Mouse (Mus musculus) embryonic facial prominence, embryonic 12.5 days (tissue): ENCODE data around the gene Brca1. TPM values are rescaled to one million over a fixed set of nuclear protein-coding genes. Genes with fewer than 3 reads are reported as not detected.

Source experiments
- ATAC-seq: fragments of 200-750 bp; cut with Nextera tagmentation; 2 replicates; pipeline ENCODE4 v1.8.0; 2017; ENCODE audit not compliant: insufficient number of reproducible peaks, insufficient read depth, low FRiP score, low TSS enrichment
- H3K27ac ChIP-seq: fragments of 300-500 bp; sonication (generic); 2 replicates; pipeline ENCODE4 v1.5.1; 2016; ENCODE audit warnings: mild to moderate bottlenecking
- H3K27me3 ChIP-seq: fragments of 300-500 bp; sonication (generic); 2 replicates; pipeline ENCODE4 v1.6.1; 2016; ENCODE audit warnings: mild to moderate bottlenecking, moderate library complexity
- H3K36me3 ChIP-seq: fragments of 300-500 bp; sonication (generic); 2 replicates; pipeline ENCODE4 v1.6.1; 2016; ENCODE audit warnings: mild to moderate bottlenecking
- H3K4me1 ChIP-seq: fragments of 300-500 bp; sonication (generic); 2 replicates; pipeline ENCODE4 v1.6.1; 2016
- H3K4me2 ChIP-seq: fragments of 300-500 bp; sonication (generic); replicated peaks from 2 replicates; pipeline ENCODE4 v1.6.1; 2016; ENCODE audit warnings: mild to moderate bottlenecking, moderate library complexity
- H3K4me3 ChIP-seq: fragments of 300-500 bp; sonication (generic); 2 replicates; pipeline ENCODE4 v1.5.1; 2016; ENCODE audit warnings: mild to moderate bottlenecking
- H3K9ac ChIP-seq: fragments of 300-500 bp; sonication (generic); 2 replicates; pipeline ENCODE4 v1.6.1; 2016; ENCODE audit warnings: mild to moderate bottlenecking, moderate library complexity
- H3K9me3 ChIP-seq: fragments of 300-500 bp; sonication (generic); 2 replicates; pipeline ENCODE4 v1.6.1; 2016; ENCODE audit warnings: mild to moderate bottlenecking, moderate library complexity
- WGBS: fragments of 180-500 bp; shearing (Covaris S2); methylation state at CpG from one replicate; pipeline ENCODE4 v1.1.7; 2016; 5-methylcytosine and 5-hydroxymethylcytosine counted together
- polyA plus RNA-seq: library from polyadenylated mRNA; unstranded; fragments of >200 nt; fragmentation: Nextera tagmentation; extraction: Ambion mirVana; gene quantifications from 2 replicates; pipeline ENCODE4 v1.2.1, GENCODE M21; 2016

Brca1 gene
- polyA plus RNA-seq, 1 experiment from 2014 or later, result 19.3 TPM

DNA sequence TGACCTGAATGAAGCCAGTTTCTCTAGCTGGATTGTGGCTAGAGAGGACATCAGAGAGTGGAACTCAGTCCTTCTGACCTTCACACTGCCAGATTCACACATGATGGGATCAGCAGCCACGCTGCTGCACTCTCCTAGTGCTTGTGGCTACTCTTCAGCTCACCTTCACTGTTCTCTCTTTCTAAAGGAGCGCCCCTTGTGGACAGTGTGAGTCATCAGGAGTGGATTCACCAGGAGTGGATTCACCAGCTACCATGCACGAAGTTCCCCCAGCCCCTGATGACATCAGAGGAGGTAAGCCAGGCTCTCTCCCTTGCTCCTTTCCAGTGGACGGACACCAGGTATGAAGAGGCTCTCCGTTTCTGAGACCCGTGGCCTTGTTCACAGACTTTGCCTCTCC lies 24.4 kb upstream of the Brca1 start:
- H3K9me3 ChIP-seq, result no peaks in the 10 kb centered on the region
- peaks cover 91% of the 10 kb centered on the region for H3K36me3 ChIP-seq
- no peak overlapping the region for H3K4me3 ChIP-seq
- no peak overlapping the region for H3K27ac ChIP-seq
- H3K27me3 ChIP-seq, result no peaks in the 10 kb centered on the region
- H3K9ac ChIP-seq, result no peak overlapping the region
- H3K4me2 ChIP-seq, result no peak overlapping the region
- ATAC-seq, result no peak
- H3K4me1 ChIP-seq, result no peaks in the 10 kb centered on the region
- 81% methylated on average over 6 of the region's 6 CpGs for WGBS

DNA sequence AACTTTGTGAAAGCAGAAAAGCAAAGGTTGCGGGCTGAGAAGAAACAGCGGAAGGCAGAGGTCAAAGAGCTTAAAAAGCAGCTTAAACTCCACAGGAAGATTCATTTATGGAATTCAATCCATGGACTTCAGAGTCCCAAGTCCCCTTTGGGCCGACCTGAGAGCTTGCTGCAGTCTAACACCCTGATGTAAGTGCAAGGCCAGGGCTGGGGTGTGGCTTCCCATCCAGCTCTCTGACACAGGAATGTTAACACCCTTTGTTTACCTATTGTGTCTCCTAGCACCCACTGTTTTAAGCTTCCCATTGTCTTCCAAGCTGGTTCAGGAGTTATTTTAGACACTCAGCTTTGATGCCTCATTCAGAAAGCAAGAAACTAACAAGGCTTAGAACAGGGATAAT lies 16.7 kb upstream of the Brca1 start:
- H3K27me3 ChIP-seq, result no peaks in the 10 kb centered on the region
- H3K4me2 ChIP-seq, result no peak overlapping the region
- no peaks in the 10 kb centered on the region for H3K9me3 ChIP-seq
- 91% methylated on average over 3 of the region's 3 CpGs for WGBS
- H3K36me3 ChIP-seq, result peaks cover 86% of the 10 kb centered on the region
- H3K9ac ChIP-seq, result no peak overlapping the region
- H3K27ac ChIP-seq, result no peak overlapping the region
- ATAC-seq, result no peak
- H3K4me3 ChIP-seq, result no peak overlapping the region
- H3K4me1 ChIP-seq, result no peaks in the 10 kb centered on the region

DNA sequence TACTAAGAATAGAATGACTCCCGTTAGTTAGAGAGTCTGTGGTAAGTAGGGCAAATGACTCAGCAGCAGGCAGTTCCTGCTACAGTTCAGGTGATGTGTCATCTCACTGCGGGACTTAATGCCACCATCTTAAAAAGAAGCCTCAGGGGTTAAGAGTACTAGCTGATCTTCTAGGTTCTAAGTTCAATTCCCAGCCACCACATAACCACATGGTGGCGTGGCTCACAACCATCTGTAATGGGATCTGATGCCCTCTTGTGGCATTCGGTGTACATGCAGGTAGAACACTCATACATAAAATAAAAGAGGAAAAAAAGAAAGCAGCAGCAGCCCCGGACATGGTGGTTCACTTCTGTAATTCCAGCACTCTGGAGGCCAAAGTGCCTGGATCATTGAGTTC lies 10.6 kb upstream of the Brca1 start:
- no peak overlapping the region for H3K4me2 ChIP-seq
- no peaks in the 10 kb centered on the region for H3K4me1 ChIP-seq
- peaks cover 70% of the 10 kb centered on the region for H3K36me3 ChIP-seq
- H3K4me3 ChIP-seq, result no peak overlapping the region
- no peak for ATAC-seq
- H3K27ac ChIP-seq, result no peak overlapping the region
- 37% methylated on average over 5 of the region's 5 CpGs for WGBS
- H3K9me3 ChIP-seq, result no peaks in the 10 kb centered on the region
- no peaks in the 10 kb centered on the region for H3K27me3 ChIP-seq
- H3K9ac ChIP-seq, result no peak overlapping the region

DNA sequence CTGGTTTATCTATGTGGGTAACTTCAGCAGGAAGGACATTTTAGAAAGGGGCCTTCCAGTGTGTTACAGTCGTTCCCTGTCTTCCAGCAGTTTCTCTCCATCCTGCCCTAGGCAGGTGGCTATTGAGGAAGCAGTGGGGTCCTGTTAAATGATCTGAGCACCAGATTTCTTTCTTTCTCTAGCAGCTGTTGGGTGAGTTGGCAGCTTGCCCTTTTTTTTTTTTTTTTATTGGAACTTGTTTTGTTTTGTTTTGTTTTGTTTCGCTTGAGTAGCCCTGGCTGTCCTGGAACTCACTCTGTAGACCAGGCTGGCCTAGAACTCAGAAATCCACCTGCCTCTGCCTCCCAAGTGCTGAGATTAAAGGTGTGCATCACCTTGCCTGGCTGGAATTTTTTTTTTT lies 5.2 kb upstream of the Brca1 start:
- ATAC-seq, result no peak
- Histone ChIP-seq H3K27me3 (no peaks in the 10 kb centered on the region), H3K27ac (no peak overlapping the region), H3K4me1 (peaks cover 15% of the 10 kb centered on the region; the same call in 1 of the 2 replicates), H3K36me3 (peaks cover 47% of the 10 kb centered on the region), H3K9ac (no peak overlapping the region), H3K4me3 (no peak overlapping the region), H3K9me3 (no peaks in the 10 kb centered on the region), H3K4me2 (no peak overlapping the region)
- 90% methylated on average over 2 of the region's 2 CpGs for WGBS

DNA sequence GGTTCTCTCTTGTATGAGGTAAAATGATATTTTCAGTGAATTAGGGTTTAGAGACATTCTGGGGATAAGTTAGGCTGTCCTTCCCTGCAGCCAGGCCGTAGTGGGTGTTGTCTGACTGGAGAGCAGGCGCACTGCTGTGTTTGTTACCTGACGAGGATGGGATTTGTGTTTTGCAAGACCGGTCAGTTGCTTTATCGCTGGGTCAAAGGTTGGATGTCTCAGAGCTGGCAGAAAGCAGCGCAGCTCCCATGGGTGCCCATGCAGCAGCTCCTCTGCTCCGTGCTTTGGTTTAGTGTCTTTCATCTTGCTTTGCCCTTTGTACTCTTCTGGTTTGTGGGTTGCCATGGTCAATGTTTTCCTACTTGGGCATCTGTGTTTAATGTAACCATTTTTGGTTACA lies 4.8 kb upstream of the Brca1 start:
- Histone ChIP-seq H3K4me2 (no peak overlapping the region), H3K9me3 (no peaks in the 10 kb centered on the region), H3K36me3 (peaks cover 47% of the 10 kb centered on the region), H3K27me3 (no peaks in the 10 kb centered on the region), H3K4me3 (no peak overlapping the region), H3K27ac (no peak overlapping the region), H3K9ac (no peak overlapping the region), H3K4me1 (peaks cover 15% of the 10 kb centered on the region; the same call in 1 of the 2 replicates)
- ATAC-seq, result no peak
- 91% methylated on average over 7 of the region's 7 CpGs for WGBS

DNA sequence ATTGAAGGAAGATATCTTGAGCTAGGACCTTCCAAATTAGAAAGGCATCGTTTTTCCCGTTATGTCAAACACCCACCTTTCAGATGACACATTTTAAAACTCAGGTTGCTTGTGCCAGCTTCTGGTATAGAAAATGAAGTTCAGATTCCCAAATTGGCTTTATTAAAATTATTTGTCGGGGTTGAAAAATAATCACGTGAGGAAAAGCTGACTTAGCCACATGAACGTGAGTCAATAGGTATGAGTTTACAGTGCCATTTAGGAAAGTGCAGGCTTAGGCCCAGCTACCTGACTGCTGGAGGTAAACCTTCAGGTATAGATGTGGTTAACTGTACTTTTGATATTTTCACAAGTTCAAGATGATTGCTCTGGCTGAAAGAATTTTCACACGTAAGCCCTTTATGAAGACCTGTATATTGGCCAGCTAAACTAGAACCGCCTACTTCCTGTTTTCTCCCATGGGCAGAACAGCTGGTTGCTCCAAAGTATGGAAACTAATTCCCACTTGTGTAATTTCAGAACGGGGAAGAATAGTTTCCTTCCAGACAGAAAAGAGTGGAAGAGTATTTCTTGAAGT lies 1.7 kb upstream of the Brca1 start:
- peak overlapping the region; percentile 76 for H3K4me3 ChIP-seq
- peak overlapping the region; percentile 92; the same call in 1 of the 2 replicates for H3K27ac ChIP-seq
- H3K27me3 ChIP-seq, result no peaks in the 10 kb centered on the region
- H3K9ac ChIP-seq, result peak overlapping the region; percentile 78
- WGBS, result 16% methylated on average over 8 of the region's 8 CpGs
- H3K4me1 ChIP-seq, result peaks cover 23% of the 10 kb centered on the region
- ATAC-seq, result no peak
- H3K9me3 ChIP-seq, result no peaks in the 10 kb centered on the region
- peak overlapping the region; percentile 66 for H3K4me2 ChIP-seq
- peaks cover 21% of the 10 kb centered on the region for H3K36me3 ChIP-seq

DNA sequence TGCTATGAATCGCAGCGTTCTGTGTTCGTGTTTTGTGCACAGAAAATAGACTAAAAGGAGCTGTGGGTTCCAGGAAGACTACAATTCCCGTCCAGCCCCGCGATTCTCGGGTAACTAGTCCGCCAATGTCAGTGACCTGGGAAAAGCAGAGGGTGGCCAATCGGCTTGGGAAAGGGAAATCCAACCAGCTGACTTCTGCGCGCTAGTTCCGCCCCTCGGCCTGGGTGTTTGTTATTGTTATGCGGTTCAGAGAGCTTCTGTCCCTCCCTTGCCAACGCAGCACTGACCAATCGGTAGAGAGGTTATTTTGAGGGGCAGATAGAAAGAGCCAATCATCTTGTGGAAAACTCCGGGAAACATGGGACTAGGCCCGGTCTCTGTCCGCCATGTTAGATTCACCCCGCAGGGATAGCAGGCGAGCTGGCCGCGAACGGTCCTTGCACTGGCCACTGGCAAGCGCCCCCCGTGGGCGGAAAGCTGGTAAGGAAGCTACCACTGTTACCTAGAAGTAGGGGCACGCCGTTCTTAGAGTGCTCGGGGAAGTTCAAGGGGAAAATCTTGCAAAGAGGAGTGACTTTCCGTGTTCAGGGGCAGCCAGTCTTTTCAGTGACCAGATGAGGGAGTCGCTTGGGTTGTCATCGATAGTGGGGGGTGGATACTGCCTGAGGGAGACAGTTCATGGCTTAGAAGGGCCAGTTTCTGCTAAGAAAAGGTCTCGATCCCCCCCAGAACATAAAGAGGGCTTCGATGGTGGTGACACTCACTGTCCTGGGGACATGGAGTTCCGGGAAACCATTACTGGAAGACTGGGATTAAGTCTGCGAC lies 933 bp upstream of the Brca1 start:
- ATAC-seq, result peak; percentile 97
- WGBS, result under 1% methylated on average over 37 of the region's 37 CpGs
- H3K4me1 ChIP-seq, result peaks cover 23% of the 10 kb centered on the region
- H3K9ac ChIP-seq, result peak overlapping the region; percentile 78
- peak overlapping the region; percentile 92 for H3K27ac ChIP-seq
- H3K9me3 ChIP-seq, result no peaks in the 10 kb centered on the region
- H3K4me3 ChIP-seq, result peak overlapping the region; percentile 76
- H3K4me2 ChIP-seq, result peak overlapping the region; percentile 66
- H3K27me3 ChIP-seq, result no peaks in the 10 kb centered on the region
- H3K36me3 ChIP-seq, result peaks cover 21% of the 10 kb centered on the region

DNA sequence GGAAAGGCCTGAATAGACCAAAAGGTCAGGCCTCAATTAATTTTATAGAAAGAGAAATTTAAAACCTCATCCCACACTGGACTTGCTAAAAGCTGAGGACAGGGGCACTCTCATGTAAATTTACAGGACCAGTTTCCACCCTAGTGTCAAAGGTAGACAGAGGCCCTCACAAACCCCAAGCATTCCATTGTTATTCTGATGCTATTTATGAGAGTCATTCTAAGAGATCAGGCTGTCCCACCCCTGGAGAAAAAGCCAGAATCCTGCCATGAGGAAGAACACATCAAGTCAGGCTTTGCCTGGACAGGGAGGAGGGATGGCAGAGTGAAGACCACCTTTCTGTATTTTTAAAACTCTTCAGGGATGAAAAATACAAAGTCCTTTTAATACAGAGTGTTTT lies 3.2 kb downstream of the Brca1 start:
- Histone ChIP-seq H3K4me2 (no peak overlapping the region), H3K27me3 (no peaks in the 10 kb centered on the region), H3K36me3 (peaks cover 14% of the 10 kb centered on the region), H3K4me3 (no peak overlapping the region), H3K9ac (no peak overlapping the region), H3K9me3 (no peaks in the 10 kb centered on the region), H3K4me1 (peaks cover 10% of the 10 kb centered on the region), H3K27ac (no peak overlapping the region)
- no peak for ATAC-seq

DNA sequence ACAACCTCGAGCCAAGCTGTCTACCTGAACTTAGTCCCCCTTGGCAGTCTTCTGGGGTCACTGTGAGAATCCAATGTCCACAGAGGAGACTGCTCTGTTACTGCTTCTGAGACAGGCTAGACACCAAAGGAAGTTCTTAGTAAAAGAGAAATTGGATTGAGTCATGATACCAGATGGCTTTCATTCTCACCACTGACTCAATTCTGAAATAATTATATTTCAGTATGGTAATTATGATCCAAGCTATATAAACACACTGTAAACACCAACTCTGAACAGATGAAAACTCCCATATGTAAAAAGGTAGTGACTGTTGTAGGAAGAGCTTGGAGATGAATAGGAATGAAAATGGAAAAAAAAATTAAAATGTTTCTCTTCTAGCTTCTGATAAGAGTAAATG lies 7.6 kb downstream of the Brca1 start:
- no peaks in the 10 kb centered on the region for H3K27me3 ChIP-seq
- H3K27ac ChIP-seq, result no peak overlapping the region
- H3K4me3 ChIP-seq, result no peak overlapping the region
- H3K4me1 ChIP-seq, result no peaks in the 10 kb centered on the region
- peaks cover 21% of the 10 kb centered on the region for H3K36me3 ChIP-seq
- H3K9ac ChIP-seq, result no peak overlapping the region
- no peak for ATAC-seq
- 73% methylated on average over 1 of the region's 1 CpGs for WGBS
- H3K9me3 ChIP-seq, result no peaks in the 10 kb centered on the region
- H3K4me2 ChIP-seq, result no peak overlapping the region

DNA sequence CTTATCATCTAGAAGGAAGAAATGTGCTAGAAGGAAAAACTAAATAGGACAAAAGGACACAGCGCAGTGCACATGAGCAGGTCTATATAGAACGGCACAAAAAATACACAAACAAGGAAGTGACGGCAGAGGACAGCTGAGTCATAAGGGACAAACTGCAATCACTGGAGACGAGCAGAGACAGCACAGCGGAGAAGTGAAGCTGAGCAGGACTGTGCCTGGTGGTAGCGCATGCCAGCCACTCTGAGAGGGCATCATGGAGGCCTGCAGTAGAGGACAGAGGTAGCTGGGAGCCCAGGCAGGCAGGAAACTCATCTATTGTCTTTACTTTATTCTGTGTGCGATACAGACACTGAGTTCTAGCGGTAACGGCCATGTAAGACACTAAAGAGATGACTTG lies 8.2 kb downstream of the Brca1 start:
- Histone ChIP-seq H3K4me2 (no peak overlapping the region), H3K4me1 (no peaks in the 10 kb centered on the region), H3K9me3 (no peaks in the 10 kb centered on the region), H3K36me3 (peaks cover 21% of the 10 kb centered on the region), H3K27me3 (no peaks in the 10 kb centered on the region), H3K27ac (no peak overlapping the region), H3K4me3 (no peak overlapping the region), H3K9ac (no peak overlapping the region)
- no peak for ATAC-seq
- 90% methylated on average over 9 of the region's 9 CpGs for WGBS

DNA sequence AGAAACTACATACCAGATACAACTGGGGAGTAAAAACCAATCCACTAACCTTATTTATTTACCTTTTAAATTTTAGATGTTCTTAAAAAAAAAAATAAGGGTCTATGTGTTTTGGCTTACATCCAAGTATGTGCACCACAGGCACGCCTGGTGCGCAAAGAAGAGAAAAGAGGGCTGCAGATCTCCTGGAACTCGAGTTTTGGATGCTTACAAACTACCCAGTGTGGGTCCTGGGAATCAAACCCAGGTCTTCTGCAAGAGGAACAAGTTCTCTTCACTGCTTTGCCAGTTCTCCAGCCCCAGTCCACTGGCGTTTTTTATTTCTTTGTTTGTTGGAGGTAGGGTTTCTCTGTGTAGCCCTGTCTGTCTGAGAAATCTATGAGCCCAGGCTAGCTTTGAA lies 25.1 kb downstream of the Brca1 start:
- Histone ChIP-seq H3K9me3 (no peaks in the 10 kb centered on the region), H3K4me1 (no peaks in the 10 kb centered on the region), H3K4me2 (no peak overlapping the region), H3K27me3 (no peaks in the 10 kb centered on the region), H3K36me3 (peaks cover 53% of the 10 kb centered on the region), H3K4me3 (no peak overlapping the region), H3K9ac (no peak overlapping the region), H3K27ac (no peak overlapping the region)
- 81% methylated on average over 4 of the region's 4 CpGs for WGBS
- no peak for ATAC-seq

DNA sequence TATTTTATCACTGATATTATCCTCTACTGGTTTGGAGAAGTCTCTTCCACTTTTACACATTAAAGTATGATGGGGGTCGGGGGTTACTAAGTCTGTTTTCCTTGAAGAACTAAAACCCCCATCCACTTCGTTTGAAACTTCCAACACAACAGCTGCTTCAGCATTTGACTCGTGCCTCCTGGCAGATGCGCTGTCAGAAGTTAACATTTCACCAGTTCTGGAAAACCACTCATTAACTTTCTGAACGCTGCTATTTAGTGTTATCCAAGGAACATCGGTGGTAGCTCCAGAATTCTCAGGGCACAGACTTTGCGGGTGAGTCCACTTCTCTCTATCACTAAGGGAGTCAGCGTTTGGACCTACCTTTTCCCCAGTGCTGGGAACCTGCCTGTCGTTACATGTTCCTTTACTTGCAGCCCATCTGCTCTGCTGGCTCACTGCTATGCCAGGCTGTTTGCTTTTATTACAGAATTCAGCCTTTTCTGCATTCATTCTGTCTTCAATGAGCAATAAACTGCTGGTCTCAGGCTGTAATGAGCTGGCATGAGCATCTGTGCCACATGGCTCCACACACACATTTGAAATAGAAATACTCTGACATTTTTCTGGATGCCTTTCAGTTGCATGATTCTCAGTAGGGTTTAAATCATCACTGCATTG lies 25.7 kb downstream of the Brca1 start:
- H3K4me3 ChIP-seq, result no peak overlapping the region
- H3K27me3 ChIP-seq, result no peaks in the 10 kb centered on the region
- no peaks in the 10 kb centered on the region for H3K9me3 ChIP-seq
- WGBS, result 95% methylated on average over 9 of the region's 9 CpGs
- H3K27ac ChIP-seq, result no peak overlapping the region
- no peak overlapping the region for H3K9ac ChIP-seq
- H3K4me2 ChIP-seq, result no peak overlapping the region
- peaks cover 49% of the 10 kb centered on the region for H3K36me3 ChIP-seq
- no peak for ATAC-seq
- H3K4me1 ChIP-seq, result no peaks in the 10 kb centered on the region
